Mouse (Mus musculus): Measurements from ENCODE around the gene Ass1. TPM values are rescaled to one million over a fixed set of nuclear protein-coding genes. Genes with fewer than 3 reads are reported as not detected.

Gene Ass1
- polyA plus RNA-seq, 1 experiment from 2014 or later, result 212 TPM

DNA sequence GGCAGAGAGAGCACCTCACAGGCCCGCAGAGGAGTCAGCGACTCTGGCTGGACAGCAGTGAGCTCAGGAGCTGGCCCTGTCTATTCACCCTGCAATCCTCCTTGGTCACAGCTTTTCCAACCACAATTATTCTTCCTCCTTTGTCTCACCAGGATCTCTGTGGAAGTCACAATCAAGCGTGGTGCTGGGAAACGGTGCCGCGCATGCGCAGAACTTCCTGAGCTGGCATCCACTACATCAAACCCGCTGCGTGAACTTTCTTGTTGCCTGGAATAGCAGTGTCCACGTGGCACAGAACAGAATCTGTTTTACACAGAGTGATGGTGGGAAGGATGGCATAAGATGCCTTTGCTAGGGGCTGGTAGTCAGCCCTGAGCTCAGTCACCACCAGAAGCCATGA lies 82.0 kb downstream of the Ass1 start:
- Histone ChIP-seq H3K9me3 (replicated peaks; ENCODE audit: control insufficient read depth, low read length) (no peaks in the 10 kb centered on the region), H3K4me3 (replicated peaks; ENCODE audit: low read length) (no peak overlapping the region), H3K27ac (ENCODE audit: low read length) (no peak overlapping the region), H3K27me3 (ENCODE audit: control insufficient read depth, insufficient read depth, low read length) (no peaks in the 10 kb centered on the region), H3K4me2 (ENCODE audit: low read depth, low read length) (no peak overlapping the region), H3K9ac (ENCODE audit: low read length) (no peak overlapping the region), H3K36me3 (ENCODE audit: control insufficient read depth, insufficient read depth, low read length) (no peaks in the 10 kb centered on the region), H3K4me1 (ENCODE audit: control insufficient read depth, insufficient read depth, low read length) (no peaks in the 10 kb centered on the region)
- 87% methylated on average over 10 of the region's 10 CpGs for WGBS
- no peak for ATAC-seq (ENCODE audit: insufficient read depth, low FRiP score)

DNA sequence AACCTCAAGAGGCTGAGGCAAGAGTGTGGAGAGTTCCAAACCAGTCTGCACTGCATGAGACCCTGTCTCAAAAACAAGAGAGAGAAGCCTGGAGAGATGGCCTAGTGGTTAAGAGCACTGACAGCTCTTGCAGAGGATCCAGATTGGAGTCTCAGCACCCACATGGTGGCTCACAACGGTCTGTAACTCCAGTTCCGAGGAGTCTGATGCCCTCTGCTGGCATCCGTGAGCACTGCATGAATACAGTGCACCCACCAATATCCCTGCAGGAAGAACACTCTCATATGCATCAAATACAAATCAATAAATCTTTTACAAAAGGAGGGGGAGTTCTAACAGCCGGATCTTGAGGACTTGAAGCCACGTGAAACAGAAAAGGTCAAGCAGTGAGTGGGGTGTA lies 84.6 kb downstream of the Ass1 start:
- no peak for ATAC-seq (ENCODE audit: insufficient read depth, low FRiP score)
- Histone ChIP-seq H3K4me2 (ENCODE audit: low read depth, low read length) (no peak overlapping the region), H3K4me1 (ENCODE audit: control insufficient read depth, insufficient read depth, low read length) (no peaks in the 10 kb centered on the region), H3K27me3 (ENCODE audit: control insufficient read depth, insufficient read depth, low read length) (no peaks in the 10 kb centered on the region), H3K9ac (ENCODE audit: low read length) (no peak overlapping the region), H3K27ac (ENCODE audit: low read length) (no peak overlapping the region), H3K36me3 (ENCODE audit: control insufficient read depth, insufficient read depth, low read length) (no peaks in the 10 kb centered on the region), H3K4me3 (replicated peaks; ENCODE audit: low read length) (no peak overlapping the region), H3K9me3 (replicated peaks; ENCODE audit: control insufficient read depth, low read length) (no peaks in the 10 kb centered on the region)
- 82% methylated on average over 5 of the region's 5 CpGs for WGBS

Other genes with a start within 250 kb of the Ass1 start
- 21.3 and 22.2 TPM in 2 replicates for gene Ncs1, start 224.4 kb upstream of the Ass1 start, polyA plus RNA-seq (2015; fragmentation: Nextera tagmentation; extraction: Ambion mirVana)
- gene Hmcn2, start 155.8 kb upstream of the Ass1 start, polyA plus RNA-seq (2015; fragmentation: Nextera tagmentation; extraction: Ambion mirVana), result 4.9 and 5.6 TPM in 2 replicates
- gene Fubp3, start 102.4 kb downstream of the Ass1 start, polyA plus RNA-seq (2015; fragmentation: Nextera tagmentation; extraction: Ambion mirVana), result 68.8 and 73.1 TPM in 2 replicates
- gene Prdm12, start 169.8 kb downstream of the Ass1 start, polyA plus RNA-seq (2015; fragmentation: Nextera tagmentation; extraction: Ambion mirVana), result not detected in 2 replicates
- gene Exosc2, start 200.5 kb downstream of the Ass1 start, polyA plus RNA-seq (2015; fragmentation: Nextera tagmentation; extraction: Ambion mirVana), result 52.2 and 54.4 TPM in 2 replicates
- 30.4 and 32.2 TPM in 2 replicates for gene Abl1, start 218.2 kb downstream of the Ass1 start, polyA plus RNA-seq (2015; fragmentation: Nextera tagmentation; extraction: Ambion mirVana)